In the genomic region with DNA sequence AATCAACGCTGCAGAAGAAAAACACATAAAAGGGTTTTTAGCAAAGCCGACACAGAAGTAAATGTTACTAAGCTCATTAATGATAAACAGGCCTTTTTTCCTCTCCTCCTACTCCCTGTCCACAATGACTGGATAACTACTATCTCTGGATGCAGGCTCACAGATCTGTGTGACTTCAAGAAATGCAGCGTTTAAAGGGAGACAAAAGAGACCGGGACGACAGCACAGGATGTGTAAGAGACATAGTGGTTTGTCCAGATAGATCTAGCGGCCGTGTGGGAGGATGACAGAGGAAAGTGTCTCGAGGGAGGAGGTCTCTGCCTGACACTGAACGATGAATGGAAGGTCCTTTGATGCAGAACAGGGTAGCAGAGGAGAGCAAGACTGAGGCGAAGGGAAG, we compare ENCODE assay signal across 21 mouse cellular contexts. TPM values are rescaled to one million over a fixed set of nuclear protein-coding genes. Genes with fewer than 3 reads are reported as not detected.
DNase-seq lines count a peak whose midpoint lies in the region; ATAC-seq lines count a peak whose summit lies in the region.
"Had no signal": no experiment of that assay in that cellular context is flagged by ENCODE, and none has a peak within 500 bp of the region (broad histone marks: within the 10 kb centered on the region; RNA-seq: fewer than 3 reads in every experiment).

No protein-coding gene starts in this region.

- DNase-seq in heart, adult 9 months (ENCODE audit: low spot score in 2 of 2): no peak
- DNase-seq in T-cell, adult 2 months (ENCODE audit: low spot score): peak; percentile 46
- DNase-seq in embryonic facial prominence, embryonic 10.5 days (ENCODE audit: low spot score): no peak
- no peak for DNase-seq in right cerebral cortex, adult 2 months (ENCODE audit: low spot score in 2 of 2)
- DNase-seq in embryo, embryonic 10.5 days (ENCODE audit: low spot score): no peak
- DNase-seq: adrenal gland, postnatal 25 days; cerebellum, postnatal 14 days; gastrocnemius, postnatal 36 days; kidney, postnatal 25 days; lung, embryonic 14.5 days; retina, postnatal 1 day; spleen, adult 18-20 months had no signal

- H3K9ac ChIP-seq in heart, embryonic 12.5 days: no peak overlapping the region
- H3K9ac ChIP-seq: embryonic facial prominence, embryonic 13.5 days; heart, embryonic 13.5 days; lung, embryonic 14.5 days; stomach, embryonic 15.5 days had no signal

- H3K4me3 ChIP-seq in heart, embryonic 12.5 days: no peak overlapping the region
- no peak overlapping the region for H3K4me3 ChIP-seq in embryonic facial prominence, embryonic 10.5 days
- H3K4me3 ChIP-seq: embryonic facial prominence, embryonic 13.5 days; forebrain, embryonic 10.5 days; heart, embryonic 13.5 days; limb, embryonic 10.5 days; stomach, embryonic 15.5 days had no signal

- WGBS in heart, embryonic 12.5 days: 28% methylated on average over 9 of the region's 10 CpGs
- WGBS in embryonic facial prominence, embryonic 10.5 days: 63% methylated on average over 10 of the region's 10 CpGs

- peaks cover 3% of the 10 kb centered on the region; the same call in 1 of the 2 replicates for H3K9me3 ChIP-seq in heart, embryonic 12.5 days (replicated peaks)
- H3K9me3 ChIP-seq in embryonic facial prominence, embryonic 10.5 days: 0 out of 2 replicates have a peak, but pooled peaks cover 3% of the 10 kb centered on the region
- H3K9me3 ChIP-seq: embryonic facial prominence, embryonic 13.5 days; heart, embryonic 13.5 days; limb, embryonic 10.5 days; stomach, embryonic 15.5 days had no signal

- H3K4me1 ChIP-seq in heart, embryonic 12.5 days (replicated peaks): peaks cover 16% of the 10 kb centered on the region; the same call in 1 of the 2 replicates
- H3K4me1 ChIP-seq in embryonic facial prominence, embryonic 10.5 days: 0 out of 2 replicates have a peak, but pooled peaks cover 5% of the 10 kb centered on the region
- H3K4me1 ChIP-seq: forebrain, embryonic 10.5 days; limb, embryonic 10.5 days; stomach, embryonic 15.5 days had no signal

- no peak overlapping the region for H3K4me2 ChIP-seq in heart, embryonic 12.5 days
- H3K4me2 ChIP-seq: embryonic facial prominence, embryonic 13.5 days; heart, embryonic 13.5 days; lung, embryonic 14.5 days; stomach, embryonic 15.5 days had no signal

- H3K27ac ChIP-seq in heart, embryonic 12.5 days (ENCODE audit: poor library complexity, severe bottlenecking): no peak overlapping the region
- no peak overlapping the region for H3K27ac ChIP-seq in embryonic facial prominence, embryonic 10.5 days (replicated peaks)
- H3K27ac ChIP-seq: embryonic facial prominence, embryonic 13.5 days; forebrain, embryonic 10.5 days; heart, embryonic 13.5 days; limb, embryonic 10.5 days; stomach, embryonic 15.5 days had no signal

- H3K36me3 ChIP-seq in heart, embryonic 12.5 days: no peaks in the 10 kb centered on the region
- H3K36me3 ChIP-seq in embryonic facial prominence, embryonic 10.5 days (replicated peaks): no peaks in the 10 kb centered on the region
- H3K36me3 ChIP-seq: embryonic facial prominence, embryonic 13.5 days; forebrain, embryonic 10.5 days; heart, embryonic 13.5 days; limb, embryonic 10.5 days; stomach, embryonic 15.5 days had no signal

- H3K27me3 ChIP-seq in heart, embryonic 12.5 days (replicated peaks): no peaks in the 10 kb centered on the region
- H3K27me3 ChIP-seq in embryonic facial prominence, embryonic 10.5 days (replicated peaks; ENCODE audit: low read depth, poor library complexity, severe bottlenecking): 0 out of 2 replicates have a peak, but pooled peaks cover 4% of the 10 kb centered on the region
- H3K27me3 ChIP-seq: embryonic facial prominence, embryonic 13.5 days; heart, embryonic 13.5 days; stomach, embryonic 15.5 days had no signal

- peak; percentile 20; the same call in 1 of the 2 replicates for ATAC-seq in heart, embryonic 12.5 days (ENCODE audit: insufficient number of reproducible peaks, low FRiP score)
- ATAC-seq in inflammation-experienced regulatory T-cells, adult 6 months: peak; percentile 82
- ATAC-seq in megakaryocyte progenitor cell, adult 5-6 weeks (replicated peaks; ENCODE audit: poor library complexity): peak; percentile 68
- ATAC-seq: intestine, postnatal 0 days had no signal

RNA-seq across cellular contexts. Expression of a gene that starts 5.4 kb away (rescaled TPM):
- 13.3 and 13.8 TPM in 2 replicates for polyA plus RNA-seq in heart, embryonic 12.5 days (2016; fragmentation: Nextera tagmentation; extraction: Ambion mirVana)
- 10 to 100 TPM; 18.8 to 20.6 (median 20.2) TPM for polyA plus RNA-seq in inflammation-experienced regulatory T-cells, adult 6 months (2017; shearing (Covaris generic))
- 8.8 and 9.9 TPM in 2 replicates for total RNA-seq in megakaryocyte progenitor cell, adult 5-6 weeks (2015)
- total RNA-seq in megakaryocyte progenitor cell, adult 5-6 weeks (2017): 5.3 and 5.8 TPM in 2 replicates
- 6.7 and 7.4 TPM in 2 replicates for polyA plus RNA-seq in embryonic facial prominence, embryonic 10.5 days (2016; fragmentation: Nextera tagmentation; extraction: Ambion mirVana)

Comparison
In these comparisons a context has a peak if more than half of its experiments do, and no peak if none do; other contexts are left out.
1. ATAC-seq: peak in every context shown above with its lines; median percentile 82 in inflammation-experienced regulatory T-cells, adult 6 months; 68 in megakaryocyte progenitor cell, adult 5-6 weeks; 20 in heart, embryonic 12.5 days.